Mouse (Mus musculus) embryo, embryonic 10 days (tissue): Measurements from ENCODE around the gene Wars.

Experiments used
- DNase-seq: peaks from one replicate; pipeline ENCODE4 v3.0.0-alpha.2; 2015; ENCODE audit warnings: low spot score

Wars gene

DNA sequence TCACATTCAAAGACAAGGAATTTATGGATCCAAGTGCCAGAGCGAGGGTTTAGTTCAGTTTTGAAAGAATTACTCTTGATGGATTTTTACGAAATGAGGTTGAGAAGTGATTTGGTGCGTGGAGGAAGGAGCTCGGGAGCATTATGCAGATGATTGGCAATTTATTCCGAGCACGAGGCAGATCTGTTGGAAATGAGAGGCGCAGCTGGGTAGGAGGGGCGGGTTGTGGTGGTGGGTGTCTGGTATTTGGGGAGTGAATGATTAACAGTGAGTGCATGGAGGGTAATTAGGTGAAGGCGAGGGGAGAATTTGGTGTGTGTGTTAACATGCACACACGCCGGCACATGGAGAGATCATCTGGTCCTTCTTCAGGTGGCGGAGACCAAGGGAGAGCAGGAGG, 12.4 kb upstream of the Wars start:
- no peak for DNase-seq

- no peak for DNase-seq
These were observed 11.8 kb upstream of the Wars start for GRCm38 (mm10) chr12:108905620-108906302.

GRCm38 (mm10) chr12:108904276-108904653, 10.3 kb upstream of the Wars start:
- no peak for DNase-seq

DNA sequence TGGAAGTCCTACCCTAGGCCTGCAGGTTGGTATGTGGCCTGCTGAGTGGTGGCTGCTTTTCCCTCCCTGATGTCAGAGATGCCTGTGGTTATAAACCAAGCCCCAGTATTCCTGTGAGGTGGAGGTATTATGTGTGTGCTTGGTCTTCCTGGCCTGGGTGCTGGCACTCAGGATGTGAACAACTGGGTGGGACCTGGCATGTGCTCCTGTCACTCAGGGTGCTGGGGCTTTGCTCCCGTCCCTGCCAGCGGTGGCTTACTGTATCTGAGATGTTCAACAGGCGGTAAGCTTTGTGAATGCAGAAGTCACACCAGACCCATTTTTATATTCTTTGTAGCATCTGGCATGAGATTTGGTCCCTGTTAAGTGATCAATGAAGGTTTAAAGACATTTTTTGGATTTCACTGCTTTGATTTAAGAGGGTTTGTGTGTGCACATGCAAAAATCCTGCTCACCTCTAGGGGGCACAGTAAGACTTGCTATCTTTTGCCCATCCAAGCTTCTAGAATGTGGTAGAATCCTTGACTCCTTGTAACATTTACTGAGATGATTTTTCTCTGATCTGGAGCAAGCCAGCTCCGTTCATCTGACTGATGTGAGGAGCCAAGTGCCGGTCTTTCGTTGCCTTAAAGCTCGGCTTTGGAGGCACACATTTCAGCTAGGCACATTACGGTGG, 9.8 kb upstream of the Wars start:
- DNase-seq: peak; percentile 68

- peak; percentile 77 for DNase-seq
These were observed 9.0 kb upstream of the Wars start for GRCm38 (mm10) chr12:108902940-108903339.

DNA sequence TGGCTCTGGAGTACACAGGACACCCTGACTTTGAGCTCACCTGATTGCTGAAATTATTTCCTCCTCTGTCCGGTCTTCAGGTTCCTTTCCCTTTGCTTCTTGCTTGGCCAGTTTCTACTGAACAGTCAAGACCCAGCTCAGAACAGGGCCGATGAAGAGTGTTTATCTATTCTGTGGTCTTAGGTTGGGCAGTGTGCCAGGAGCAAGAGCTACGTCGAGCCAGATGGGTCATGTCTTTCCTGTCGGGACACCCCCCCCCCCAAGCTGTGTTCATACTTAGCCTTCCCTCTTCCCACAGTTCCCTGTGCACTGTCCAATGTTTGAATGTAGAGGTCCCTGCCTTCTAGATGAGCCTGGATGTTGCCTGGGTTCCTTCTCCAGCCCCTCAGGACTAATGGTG, 7.4 kb upstream of the Wars start:
- no peak for DNase-seq

GRCm38 (mm10) chr12:108896006-108896405, 2.0 kb upstream of the Wars start:
- no peak for DNase-seq

GRCm38 (mm10) chr12:108894432-108894816, 450 bp upstream of the Wars start:
- no peak for DNase-seq

DNA sequence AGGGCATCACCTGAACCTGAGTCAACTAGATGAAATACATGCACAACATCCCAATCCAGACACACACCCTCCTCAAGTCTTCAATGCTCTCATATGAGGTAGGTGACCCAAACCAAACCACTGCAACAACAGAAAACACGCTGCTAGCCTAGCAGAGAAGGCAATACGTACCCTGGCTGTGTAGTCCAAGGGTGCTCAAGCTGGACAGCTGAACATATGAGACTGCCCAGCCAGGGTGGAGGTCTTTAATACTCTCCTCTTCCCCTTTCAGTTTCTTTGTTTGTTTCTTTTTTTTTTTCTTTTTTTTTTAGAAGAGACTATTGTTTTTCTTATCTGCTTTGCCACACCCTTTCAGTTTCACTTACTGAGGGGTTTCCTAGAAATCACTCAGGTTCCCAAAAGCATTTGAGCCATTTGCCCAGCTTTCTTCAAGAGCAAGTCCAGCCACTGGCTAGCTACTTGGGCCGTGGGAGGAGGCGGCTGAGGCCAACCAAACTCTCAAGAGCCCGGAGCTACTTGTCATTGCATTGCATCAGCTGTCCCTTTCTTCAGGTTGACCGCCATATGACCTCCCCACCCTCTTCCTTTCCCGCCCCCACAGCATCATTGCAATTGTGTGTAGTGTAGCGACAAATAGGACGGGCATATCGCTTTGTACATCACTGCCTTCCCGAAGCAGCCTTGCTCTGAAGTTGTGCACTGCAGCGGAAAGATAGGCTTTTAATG, 822 bp downstream of the Wars start, which contains the start of gene Wdr25:
Gene Wdr25 (plus strand): TSS at position 643 of the 726 bp plus-strand sequence.
- no peak for DNase-seq

DNA sequence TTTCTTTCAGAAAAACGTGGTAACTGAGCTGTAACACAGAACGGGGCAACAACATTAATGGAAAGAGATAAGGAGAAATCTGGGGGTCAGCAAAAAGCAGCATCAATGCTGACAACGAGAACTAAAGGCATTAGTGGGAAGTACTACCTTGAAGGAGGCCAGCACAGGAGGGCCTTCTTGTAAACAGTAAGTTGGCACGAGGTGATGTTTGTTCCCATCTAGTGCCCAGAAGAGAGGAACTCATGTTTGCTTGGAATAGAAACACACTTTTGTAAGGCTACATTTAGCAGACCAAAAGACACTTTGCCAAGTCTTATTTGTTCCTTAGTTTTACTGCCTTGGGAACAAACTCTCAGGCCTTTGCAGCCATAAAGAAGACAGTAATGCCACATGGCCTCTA, 5.3 kb downstream of the Wars start:
- no peak for DNase-seq

- DNase-seq: no peak
These were observed 6.9 kb downstream of the Wars start for GRCm38 (mm10) chr12:108887077-108887476.

- no peak for DNase-seq
These were observed 8.1 kb downstream of the Wars start for GRCm38 (mm10) chr12:108885906-108886305.

GRCm38 (mm10) chr12:108882776-108883175, 11.2 kb downstream of the Wars start:
- no peak for DNase-seq

DNA sequence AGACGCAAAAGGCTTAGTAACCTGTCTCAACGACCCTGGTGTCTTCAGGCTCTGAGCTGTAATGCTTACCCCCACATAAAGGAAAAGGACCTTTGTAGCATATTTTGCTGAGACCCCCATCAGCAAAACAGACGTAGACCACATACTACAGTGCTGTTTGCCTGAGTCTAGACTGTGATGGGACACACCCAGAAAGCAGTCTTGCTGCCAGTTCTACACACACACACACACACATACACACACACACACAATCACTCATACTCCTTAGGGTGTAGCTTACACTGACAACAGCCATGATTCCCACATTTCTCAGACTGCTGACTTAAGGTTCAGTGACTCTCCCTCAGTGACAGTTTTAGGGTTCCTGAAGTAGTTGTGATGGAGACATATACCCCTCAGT, 12.8 kb downstream of the Wars start:
- no peak for DNase-seq

DNA sequence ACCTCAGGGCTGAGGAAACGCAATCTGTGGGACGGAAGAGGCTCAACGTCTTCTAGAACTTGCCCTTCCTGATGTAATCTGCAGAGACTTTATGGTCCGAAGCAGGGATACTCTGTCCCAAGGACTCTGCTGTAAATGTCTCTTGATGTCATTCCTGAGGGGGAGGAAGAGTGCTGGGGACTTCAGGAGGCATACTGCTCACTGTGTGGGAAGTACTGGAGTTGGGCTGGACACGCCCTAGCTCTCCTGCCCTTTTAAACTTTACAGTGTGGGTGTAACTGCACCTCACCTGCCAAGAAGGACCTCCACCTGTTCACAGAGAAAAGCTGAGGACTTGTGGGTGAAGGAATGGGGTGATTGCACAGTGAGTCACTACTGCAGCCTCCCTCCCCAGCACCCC, 13.4 kb downstream of the Wars start:
- DNase-seq: no peak

- DNase-seq: no peak
These were observed 14.8 kb downstream of the Wars start for GRCm38 (mm10) chr12:108879138-108879537.

- no peak for DNase-seq
These were observed 20.9 kb downstream of the Wars start for GRCm38 (mm10) chr12:108873122-108873521.

GRCm38 (mm10) chr12:108869575-108869974, 24.4 kb downstream of the Wars start:
- peak; percentile 31 for DNase-seq

- DNase-seq: no peak
These were observed 28.9 kb downstream of the Wars start for GRCm38 (mm10) chr12:108865007-108865494.

- DNase-seq: no peak
These were observed 35.5 kb downstream of the Wars start for GRCm38 (mm10) chr12:108858486-108858885.

DNA sequence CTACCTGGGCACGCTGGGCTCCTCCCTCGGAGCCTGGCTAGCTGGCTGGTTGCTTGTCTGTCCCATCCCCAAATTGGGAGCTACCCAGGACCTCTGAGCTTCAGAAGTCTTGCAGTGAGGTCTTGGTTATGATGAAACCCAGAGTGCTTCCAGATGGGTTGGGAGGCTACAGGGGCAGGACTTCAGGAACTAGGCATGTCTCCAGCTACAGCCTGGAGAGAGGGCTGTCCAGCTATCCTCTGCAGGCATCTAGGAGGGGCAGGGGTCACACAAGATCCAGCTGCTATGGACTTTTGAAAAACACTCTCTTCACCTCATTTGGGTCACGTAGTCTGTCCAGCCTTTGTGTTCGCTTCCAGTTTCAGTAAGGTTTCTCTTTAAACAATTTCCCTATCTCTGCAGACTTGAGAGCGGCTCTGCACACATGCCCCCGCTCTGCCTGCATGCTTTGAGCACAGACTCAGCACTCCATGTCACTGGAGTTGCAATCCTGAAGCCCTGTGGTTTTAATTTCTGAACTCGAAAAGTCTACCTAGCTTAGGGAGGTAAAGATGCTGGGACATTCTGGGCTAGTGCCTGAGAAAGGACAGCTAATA, 36.3 kb downstream of the Wars start:
- DNase-seq: no peak

- DNase-seq: no peak
These were observed 36.9 kb downstream of the Wars start for GRCm38 (mm10) chr12:108857109-108857508.

- DNase-seq: no peak
These were observed 37.8 kb downstream of the Wars start for GRCm38 (mm10) chr12:108856186-108856585.
